Mouse (Mus musculus): ENCODE results near the gene Onecut1.

GRCm38 (mm10) chr9:74853191-74854072, 8.3 kb upstream of the Onecut1 start:
- TF ChIP-seq CTCF (IDR thresholded peaks at IDR 0.05; ENCODE audit: extremely low read depth, insufficient read depth, insufficient read length, insufficient replicate concordance) (no peak), POLR2A (IDR thresholded peaks at IDR 0.05; ENCODE audit: low read depth, low read length) (no peak)
